Mouse (Mus musculus): Measurements from ENCODE around the gene Ggta1. TPM values are rescaled to one million over a fixed set of nuclear protein-coding genes. Genes with fewer than 3 reads are reported as not detected.

Gene Ggta1
- total RNA-seq (2023; ENCODE audit: inconsistent age), result 68.0 to 78.0 TPM (median 73.9 TPM) in 4 replicates

DNA sequence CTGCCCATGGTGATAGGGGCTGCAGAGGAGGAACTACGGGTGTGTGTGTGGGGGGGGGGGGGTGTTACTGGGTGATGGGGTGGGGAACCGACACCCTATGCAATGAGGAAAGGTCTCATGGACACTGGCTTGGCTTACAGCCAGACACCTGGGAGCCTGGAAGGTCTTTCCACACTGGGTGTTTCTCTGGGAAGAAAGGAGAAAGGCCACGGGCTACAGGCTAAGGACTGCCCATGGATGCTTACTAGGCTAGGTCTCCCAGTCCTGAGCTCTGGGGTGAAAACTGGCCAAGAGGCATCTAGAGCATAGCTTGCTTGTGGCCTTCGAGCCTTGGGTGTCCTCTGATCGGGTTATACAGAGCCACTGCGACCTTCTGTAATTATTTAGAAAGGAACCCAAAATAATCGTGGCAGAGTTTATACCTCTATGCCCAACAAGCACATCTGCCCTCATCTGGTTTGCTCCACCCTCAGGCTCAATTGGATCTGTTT is at the start of gene Ggta1:
Gene Ggta1 (minus strand): TSS at position 441 of the 491 bp plus-strand sequence.

DNA sequence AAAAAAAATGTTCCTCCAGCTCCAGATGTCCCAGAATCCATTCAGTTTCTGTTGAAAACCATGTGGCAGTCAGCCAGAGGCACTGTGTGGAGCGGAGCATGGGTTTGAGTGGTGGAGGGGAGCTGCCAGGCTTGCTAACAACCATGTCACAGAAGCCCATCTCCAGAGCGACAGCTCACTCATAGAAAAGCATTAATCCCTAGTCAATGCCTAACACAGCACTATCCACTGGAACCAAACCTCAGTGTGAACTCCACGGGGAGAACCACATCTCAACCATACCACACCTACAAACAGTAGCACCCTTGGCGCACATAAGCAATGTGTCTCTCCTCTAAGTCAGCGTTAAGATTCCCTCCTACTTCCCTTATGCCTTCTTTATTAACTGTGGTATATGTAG is 65.9 kb downstream of the Ggta1 start, which contains the start of gene 4930402F06Rik:
Gene 4930402F06Rik (minus strand): TSS at position 80 of the 400 bp plus-strand sequence.

DNA sequence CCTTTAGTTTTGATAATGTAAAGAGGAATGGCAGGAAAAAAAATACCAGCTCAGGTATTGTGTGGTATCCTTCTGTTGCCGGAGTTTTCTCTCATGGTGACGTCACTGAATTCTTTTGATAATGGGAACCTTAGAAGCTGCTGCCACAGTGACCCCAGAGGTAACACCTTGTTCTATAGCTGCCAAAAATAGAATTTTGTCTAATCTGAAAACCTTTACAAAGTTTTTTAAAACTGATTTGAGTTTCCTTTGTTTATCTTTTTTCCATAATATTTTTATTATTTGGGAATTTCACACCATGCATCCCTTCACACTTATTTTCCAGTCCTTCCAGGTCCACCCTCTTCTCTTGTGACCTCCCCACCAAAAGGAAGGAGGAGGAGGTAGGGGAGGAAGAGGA is 95.4 kb downstream of the Ggta1 start, which contains the start of gene 4930568D16Rik:
Gene 4930568D16Rik (minus strand): TSS at position 101 of the 400 bp plus-strand sequence.

Other genes with a start within 250 kb of the Ggta1 start
- gene Gsn, start 206.9 kb downstream of the Ggta1 start, total RNA-seq (2023; ENCODE audit: inconsistent age), result 80.8 to 89.9 TPM (median 85.6 TPM) in 4 replicates
- 6.9 to 8.3 TPM (median 7.6 TPM) in 4 replicates for gene Stom, start 126.3 kb downstream of the Ggta1 start, total RNA-seq (2023; ENCODE audit: inconsistent age)
- gene 4930568D16Rik, start 95.5 kb downstream of the Ggta1 start, total RNA-seq (2023; ENCODE audit: inconsistent age), result not detected in 4 replicates
- 0.87 to 1.0 TPM in 2 of 4 replicates, not detected in the others for gene 4930402F06Rik, start 66.1 kb downstream of the Ggta1 start, total RNA-seq (2023; ENCODE audit: inconsistent age)
- gene Dab2ip, start 95.0 kb upstream of the Ggta1 start, total RNA-seq (2023; ENCODE audit: inconsistent age), result 3.4 to 7.9 TPM (median 5.5 TPM) in 4 replicates

Measured in B cell, adult (primary cell).